22 mouse cellular contexts compared by ENCODE assay signal in genomic region chr11:61310321-61310720, GRCm38 (mm10). TPM values are rescaled to one million over a fixed set of nuclear protein-coding genes. Genes with fewer than 3 reads are reported as not detected.
DNase-seq lines count a peak whose midpoint lies in the region; ATAC-seq and TF ChIP-seq lines count a peak whose summit lies in the region.
"Had no signal": no experiment of that assay in that cellular context is flagged by ENCODE, and none has a peak within 500 bp of the region (broad histone marks: within the 10 kb centered on the region; RNA-seq: fewer than 3 reads in every experiment).

No protein-coding gene starts in this region.

- no peaks in the 10 kb centered on the region for H3K27me3 ChIP-seq in embryonic facial prominence, embryonic 15.5 days
- no peaks in the 10 kb centered on the region; the same call in 1 of the 2 replicates for H3K27me3 ChIP-seq in embryonic facial prominence, embryonic 10.5 days (replicated peaks; ENCODE audit: low read depth, poor library complexity, severe bottlenecking)
- H3K27me3 ChIP-seq in thymus, adult 2 months (ENCODE audit: control insufficient read depth, insufficient read depth, low read length): no peaks in the 10 kb centered on the region
- H3K27me3 ChIP-seq in intestine, embryonic 15.5 days (replicated peaks): no peaks in the 10 kb centered on the region
- H3K27me3 ChIP-seq: forebrain, embryonic 15.5 days; heart, embryonic 15.5 days; hindbrain, embryonic 15.5 days had no signal

- TF ChIP-seq POLR2A in thymus, adult 2 months (IDR thresholded peaks at IDR 0.05; ENCODE audit: control insufficient read depth, extremely low read depth, insufficient read depth, low read length, poor library complexity): no peak

- no peak overlapping the region for H3K27ac ChIP-seq in embryonic facial prominence, embryonic 15.5 days (replicated peaks)
- no peak overlapping the region for H3K27ac ChIP-seq in embryonic facial prominence, embryonic 10.5 days (replicated peaks)
- peak overlapping the region; percentile 88 for H3K27ac ChIP-seq in thymus, adult 2 months (ENCODE audit: control insufficient read depth, insufficient read depth, low read length)
- no peak overlapping the region for H3K27ac ChIP-seq in intestine, embryonic 15.5 days
- H3K27ac ChIP-seq: forebrain, embryonic 15.5 days; heart, embryonic 10.5 days; heart, embryonic 15.5 days; hindbrain, embryonic 15.5 days had no signal

- H3K4me1 ChIP-seq in embryonic facial prominence, embryonic 15.5 days: no peaks in the 10 kb centered on the region
- peaks cover 7% of the 10 kb centered on the region for H3K4me1 ChIP-seq in embryonic facial prominence, embryonic 10.5 days
- peaks cover 29% of the 10 kb centered on the region for H3K4me1 ChIP-seq in thymus, adult 2 months (replicated peaks; ENCODE audit: control insufficient read depth, insufficient read depth, low read length)
- no peaks in the 10 kb centered on the region for H3K4me1 ChIP-seq in intestine, embryonic 15.5 days (replicated peaks)
- H3K4me1 ChIP-seq: forebrain, embryonic 15.5 days; hindbrain, embryonic 15.5 days had no signal

- no peak overlapping the region for H3K4me3 ChIP-seq in embryonic facial prominence, embryonic 15.5 days (replicated peaks)
- no peak overlapping the region for H3K4me3 ChIP-seq in embryonic facial prominence, embryonic 10.5 days
- H3K4me3 ChIP-seq in thymus, adult 2 months (ENCODE audit: control insufficient read depth, insufficient read depth, low read length): peak overlapping the region; percentile 3; the same call in 1 of the 2 replicates
- H3K4me3 ChIP-seq in intestine, embryonic 15.5 days (replicated peaks): no peak overlapping the region
- H3K4me3 ChIP-seq: forebrain, embryonic 15.5 days; heart, embryonic 10.5 days; heart, embryonic 15.5 days; hindbrain, embryonic 15.5 days had no signal

- no peak for DNase-seq in embryonic facial prominence, embryonic 10.5 days (ENCODE audit: low spot score)
- peak; percentile 26 for DNase-seq in thymus, adult 2 months
- no peak for DNase-seq in thymus, adult 18-20 months
- peak; percentile 68 for DNase-seq in thymus, postnatal 0 days (ENCODE audit: low spot score)
- peak; percentile 55 for DNase-seq in thymus, postnatal 4 days
- DNase-seq in spleen, adult 18-20 months: no peak
- DNase-seq: adrenal gland, adult 8-10 months; adrenal gland, postnatal 36 days; cerebellum, adult 2 months; cerebellum, postnatal 10 days; gastrocnemius, postnatal 36 days; heart, adult 11 months; heart, postnatal 14 days had no signal

- no peaks in the 10 kb centered on the region; the same call in 1 of the 2 replicates for H3K9me3 ChIP-seq in embryonic facial prominence, embryonic 15.5 days (replicated peaks)
- 0 out of 2 replicates have a peak, but pooled peaks cover 4% of the 10 kb centered on the region for H3K9me3 ChIP-seq in embryonic facial prominence, embryonic 10.5 days
- H3K9me3 ChIP-seq in intestine, embryonic 15.5 days: no peaks in the 10 kb centered on the region
- H3K9me3 ChIP-seq: forebrain, embryonic 15.5 days; heart, embryonic 10.5 days; heart, embryonic 15.5 days; hindbrain, embryonic 15.5 days had no signal

- H3K36me3 ChIP-seq in embryonic facial prominence, embryonic 15.5 days: no peaks in the 10 kb centered on the region
- no peaks in the 10 kb centered on the region for H3K36me3 ChIP-seq in embryonic facial prominence, embryonic 10.5 days (replicated peaks)
- no peaks in the 10 kb centered on the region for H3K36me3 ChIP-seq in thymus, adult 2 months (ENCODE audit: control insufficient read depth, insufficient read depth, low read length)
- H3K36me3 ChIP-seq in intestine, embryonic 15.5 days: no peaks in the 10 kb centered on the region
- H3K36me3 ChIP-seq: forebrain, embryonic 15.5 days; heart, embryonic 10.5 days; heart, embryonic 15.5 days; hindbrain, embryonic 15.5 days had no signal

- no peak for TF ChIP-seq CTCF in thymus, adult 2 months (IDR thresholded peaks at IDR 0.05; ENCODE audit: borderline replicate concordance, control insufficient read depth, extremely low read depth, insufficient read depth, low read length, poor library complexity)

- 61% methylated on average over 7 of the region's 7 CpGs for WGBS in embryonic facial prominence, embryonic 15.5 days
- 68% methylated on average over 7 of the region's 7 CpGs for WGBS in embryonic facial prominence, embryonic 10.5 days
- 33% methylated on average over 7 of the region's 7 CpGs for WGBS in thymus, adult 2 months
- WGBS in intestine, embryonic 15.5 days: 60% methylated on average over 7 of the region's 7 CpGs

- ATAC-seq in embryonic facial prominence, embryonic 15.5 days (ENCODE audit: insufficient number of reproducible peaks, low FRiP score, low TSS enrichment, low read depth): peak; percentile 39; the same call in 1 of the 2 replicates
- no peak for ATAC-seq in intestine, embryonic 15.5 days
- ATAC-seq: forebrain, embryonic 15.5 days had no signal

- H3K4me2 ChIP-seq in embryonic facial prominence, embryonic 15.5 days (replicated peaks): no peak overlapping the region
- no peak overlapping the region for H3K4me2 ChIP-seq in intestine, embryonic 15.5 days (replicated peaks)
- H3K4me2 ChIP-seq: forebrain, embryonic 15.5 days; heart, embryonic 15.5 days; hindbrain, embryonic 15.5 days had no signal

- H3K9ac ChIP-seq in embryonic facial prominence, embryonic 15.5 days: no peak overlapping the region
- H3K9ac ChIP-seq in intestine, embryonic 15.5 days: no peak overlapping the region
- H3K9ac ChIP-seq: forebrain, embryonic 15.5 days; heart, embryonic 15.5 days; hindbrain, embryonic 15.5 days had no signal

RNA-seq across cellular contexts. Expression of gene Slc47a2, which starts 32.3 kb away (rescaled TPM):
- 0.20 and 0.51 TPM in 2 replicates for polyA plus RNA-seq in embryonic facial prominence, embryonic 15.5 days (2015; fragmentation: Nextera tagmentation; extraction: Ambion mirVana)
- not detected in 2 replicates for polyA plus RNA-seq in embryonic facial prominence, embryonic 10.5 days (2016; fragmentation: Nextera tagmentation; extraction: Ambion mirVana)
- polyA plus RNA-seq in thymus, adult 2 months (2012; rRNA removed): 0.51 and 0.67 TPM in 2 replicates
- polyA plus RNA-seq in thymus, postnatal 0 days (2015; fragmentation: Nextera tagmentation; extraction: Ambion mirVana): 0.67 and 0.82 TPM in 2 replicates
- not detected in 2 replicates for polyA plus RNA-seq in intestine, embryonic 15.5 days (2015; fragmentation: Nextera tagmentation; extraction: Ambion mirVana)
- polyA plus RNA-seq: embryonic facial prominence, embryonic 11.5 days; forebrain, embryonic 11.5 days; forebrain, embryonic 15.5 days; heart, embryonic 10.5 days; hindbrain, embryonic 11.5 days; hindbrain, embryonic 15.5 days had no signal

RNA-seq across cellular contexts. Expression of gene Aldh3a2, which starts 43.1 kb away (rescaled TPM):
- polyA plus RNA-seq in embryonic facial prominence, embryonic 15.5 days (2015; fragmentation: Nextera tagmentation; extraction: Ambion mirVana): 30.4 and 32.0 TPM in 2 replicates
- 16.7 and 17.6 TPM in 2 replicates for polyA plus RNA-seq in embryonic facial prominence, embryonic 10.5 days (2016; fragmentation: Nextera tagmentation; extraction: Ambion mirVana)
- 89.9 and 92.7 TPM in 2 replicates for polyA plus RNA-seq in thymus, adult 2 months (2012; rRNA removed)
- 43.3 and 47.0 TPM in 2 replicates for polyA plus RNA-seq in thymus, postnatal 0 days (2015; fragmentation: Nextera tagmentation; extraction: Ambion mirVana)
- polyA plus RNA-seq in intestine, embryonic 15.5 days (2015; fragmentation: Nextera tagmentation; extraction: Ambion mirVana): 50.5 and 51.6 TPM in 2 replicates

Comparison
In these comparisons a context has a peak if more than half of its experiments do, and no peak if none do; other contexts are left out.
1. DNase-seq: peak in thymus, adult 2 months (single experiment), thymus, postnatal 0 days (single experiment) and thymus, postnatal 4 days (single experiment); none in embryonic facial prominence, embryonic 10.5 days (single experiment), thymus, adult 18-20 months (0 of 2) and spleen, adult 18-20 months (0 of 2).